In the genomic region with DNA sequence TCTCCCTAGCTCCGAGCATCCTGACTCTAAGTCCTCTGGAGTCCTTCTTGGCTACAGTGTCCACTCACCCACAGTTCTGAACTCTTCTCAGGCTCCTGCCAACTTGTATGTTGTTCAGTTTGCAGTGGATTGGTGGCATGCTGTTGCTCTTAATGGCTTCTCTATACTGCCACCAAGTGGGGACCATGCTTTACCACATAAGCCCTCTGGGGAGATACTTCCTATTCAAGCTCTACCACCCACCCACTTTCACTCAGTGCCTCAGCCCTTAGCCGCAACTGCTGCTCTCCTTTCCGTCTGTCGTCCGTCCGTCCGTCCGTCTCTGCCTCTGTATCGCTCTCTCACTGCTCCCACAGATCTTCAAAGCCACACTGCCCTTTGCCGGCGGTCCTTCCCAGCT, we compare ENCODE assay signal across 8 mouse cellular contexts. TPM values are rescaled to one million over a fixed set of nuclear protein-coding genes. Genes with fewer than 3 reads are reported as not detected.
DNase-seq lines count a peak whose midpoint lies in the region; ATAC-seq lines count a peak whose summit lies in the region.

No protein-coding gene starts in this region.

- ATAC-seq in megakaryocyte-erythroid progenitor cell, adult 5-6 weeks (replicated peaks; ENCODE audit: low FRiP score, low TSS enrichment, poor library complexity, severe bottlenecking) = peak; percentile 91

- peak; percentile 57 for DNase-seq in right cerebral cortex, adult 18-20 months
- DNase-seq in right cerebral cortex, postnatal 36 days (ENCODE audit: low spot score in 2 of 2) = no peak
- DNase-seq in cerebellum, adult 9-11 months = peak; percentile 61
- DNase-seq in frontal cortex, postnatal 10 days (ENCODE audit: low spot score in 2 of 2) = peak; percentile 58 to 61
- DNase-seq in hindlimb bud, embryonic 11.5 days (ENCODE audit: extremely low spot score, low read depth, low spot score) = peak; percentile 56
- peak; percentile 53 to 71 for DNase-seq in left cerebral cortex, postnatal 10 days (ENCODE audit: extremely low spot score in 1 of 2, low spot score in 2 of 2)
- peak; percentile 51 for DNase-seq in skeletal muscle tissue, adult 2 months (ENCODE audit: low read depth, low spot score)

- intact Hi-C loops in left cerebral cortex, postnatal 10 days (cut with DNase I) = loop anchor here (5.0 kb wide), 1 partner anchor 43 kb away; no protein-coding TSS in a partner anchor

RNA-seq across cellular contexts. Expression of a gene that starts 10.2 kb away (rescaled TPM):
- under 1 TPM; 0.53 to 0.77 TPM for total RNA-seq in left cerebral cortex, postnatal 10 days (2021)
- total RNA-seq in megakaryocyte-erythroid progenitor cell, adult 5-6 weeks (2014; fragmentation: Nextera tagmentation) = not detected in 2 replicates
- total RNA-seq in megakaryocyte-erythroid progenitor cell, adult 5-6 weeks (2017) = not detected in 2 replicates

RNA-seq across cellular contexts. Expression of a gene that starts 19.1 kb away (rescaled TPM):
- total RNA-seq in left cerebral cortex, postnatal 10 days (2021) = 100 to 1,000 TPM in 1 of 2 experiments, 10 to 100 TPM in 1; 73.3 to 104 TPM
- total RNA-seq in megakaryocyte-erythroid progenitor cell, adult 5-6 weeks (2014; fragmentation: Nextera tagmentation) = 57.0 and 60.8 TPM in 2 replicates
- total RNA-seq in megakaryocyte-erythroid progenitor cell, adult 5-6 weeks (2017) = 26.7 and 44.2 TPM in 2 replicates

RNA-seq across cellular contexts. Expression of a gene that starts 27.8 kb away (rescaled TPM):
- total RNA-seq in left cerebral cortex, postnatal 10 days (2021) = 100 to 1,000 TPM; 138 to 151 TPM
- total RNA-seq in megakaryocyte-erythroid progenitor cell, adult 5-6 weeks (2014; fragmentation: Nextera tagmentation) = 99.9 and 114 TPM in 2 replicates
- 90.6 and 112 TPM in 2 replicates for total RNA-seq in megakaryocyte-erythroid progenitor cell, adult 5-6 weeks (2017)

Comparison
In these comparisons a context has a peak if more than half of its experiments do, and no peak if none do; other contexts are left out.
1. DNase-seq: peak in right cerebral cortex, adult 18-20 months (single experiment), cerebellum, adult 9-11 months (single experiment), frontal cortex, postnatal 10 days (2 of 2), hindlimb bud, embryonic 11.5 days (single experiment), left cerebral cortex, postnatal 10 days (2 of 2) and skeletal muscle tissue, adult 2 months (single experiment); none in right cerebral cortex, postnatal 36 days (0 of 2).